Mouse (Mus musculus): ENCODE data around the gene Mcat.

Gene Mcat

GRCm38 (mm10) chr15:83563327-83563856, at the start of gene Mcat, which contains the start of gene Tspo:
Gene Mcat (minus strand): TSS chr15:83563787.
Gene Tspo (plus strand): TSS chr15:83563592.
- peak; percentile 87 for DNase-seq (ENCODE audit: low read depth)

- peak; percentile 87 for DNase-seq (ENCODE audit: low read depth)
These were observed 43.7 kb upstream of the Mcat start for GRCm38 (mm10) chr15:83607115-83607802.

- no peak for DNase-seq (ENCODE audit: low read depth)
These were observed 43.1 kb upstream of the Mcat start for GRCm38 (mm10) chr15:83606700-83607099.

- DNase-seq (ENCODE audit: low read depth): no peak
These were observed 42.6 kb upstream of the Mcat start for GRCm38 (mm10) chr15:83606216-83606615.

- peak; percentile 19 for DNase-seq (ENCODE audit: low read depth)
These were observed 39.8 kb upstream of the Mcat start for GRCm38 (mm10) chr15:83603426-83603825.

GRCm38 (mm10) chr15:83603046-83603396, 39.4 kb upstream of the Mcat start:
- no peak for DNase-seq (ENCODE audit: low read depth)

GRCm38 (mm10) chr15:83602372-83603045, 38.9 kb upstream of the Mcat start:
- peak; percentile 84 for DNase-seq (ENCODE audit: low read depth)

- DNase-seq (ENCODE audit: low read depth): peak; percentile 50
These were observed 37.6 kb upstream of the Mcat start for GRCm38 (mm10) chr15:83601185-83601584.

- no peak for DNase-seq (ENCODE audit: low read depth)
These were observed 33.2 kb upstream of the Mcat start for GRCm38 (mm10) chr15:83596833-83597232.

- no peak for DNase-seq (ENCODE audit: low read depth)
These were observed 31.8 kb upstream of the Mcat start for GRCm38 (mm10) chr15:83595364-83595711.

GRCm38 (mm10) chr15:83594513-83595363, 31.2 kb upstream of the Mcat start, which contains the start of gene Ttll12:
Gene Ttll12 (minus strand): TSS chr15:83595157.
- peak; percentile 92 for DNase-seq (ENCODE audit: low read depth)

- peak; percentile 52 for DNase-seq (ENCODE audit: low read depth)
These were observed 30.3 kb upstream of the Mcat start for GRCm38 (mm10) chr15:83593702-83594512.

- DNase-seq (ENCODE audit: low read depth): no peak
These were observed 29.6 kb upstream of the Mcat start for GRCm38 (mm10) chr15:83593189-83593585.

GRCm38 (mm10) chr15:83592260-83593188, 28.9 kb upstream of the Mcat start:
- no peak for DNase-seq (ENCODE audit: low read depth)

GRCm38 (mm10) chr15:83591758-83592157, 28.2 kb upstream of the Mcat start:
- DNase-seq (ENCODE audit: low read depth): no peak

GRCm38 (mm10) chr15:83590841-83591240, 27.3 kb upstream of the Mcat start:
- DNase-seq (ENCODE audit: low read depth): no peak

GRCm38 (mm10) chr15:83584741-83585220, 21.2 kb upstream of the Mcat start:
- DNase-seq (ENCODE audit: low read depth): no peak

- DNase-seq (ENCODE audit: low read depth): peak; percentile 43
These were observed 20.0 kb upstream of the Mcat start for GRCm38 (mm10) chr15:83583419-83584156.

- DNase-seq (ENCODE audit: low read depth): no peak
These were observed 19.3 kb upstream of the Mcat start for GRCm38 (mm10) chr15:83582931-83583330.

- no peak for DNase-seq (ENCODE audit: low read depth)
These were observed 13.1 kb upstream of the Mcat start for GRCm38 (mm10) chr15:83576651-83577050.

All from induced T-regulatory cell, adult 2 months (primary cell).